10 mouse cellular contexts compared by ENCODE assay signal in the genomic region with DNA sequence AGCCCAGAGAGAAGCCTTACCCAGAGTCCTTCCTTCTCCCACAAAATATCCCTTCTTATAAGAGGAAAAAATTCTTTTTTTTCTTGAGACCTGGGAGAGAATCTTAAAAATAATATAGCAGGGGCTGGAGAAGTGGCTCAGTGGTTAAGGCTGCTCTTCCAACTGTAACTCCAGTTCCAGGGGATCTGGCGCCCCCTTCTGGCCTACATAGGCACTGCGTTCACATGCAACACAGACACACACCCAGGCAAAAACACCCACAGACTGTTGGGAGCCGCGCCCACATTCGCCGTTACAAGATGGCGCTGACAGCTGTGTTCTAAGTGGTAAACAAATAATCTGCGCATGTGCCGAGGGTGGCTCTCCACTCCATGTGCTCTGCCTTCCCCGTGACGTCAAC. TPM values are rescaled to one million over a fixed set of nuclear protein-coding genes. Genes with fewer than 3 reads are reported as not detected.
A peak's percentile ranks its signal among the peaks of the same experiment; 100 is the strongest.
DNase-seq lines count a peak whose midpoint lies in the region; ATAC-seq and TF ChIP-seq lines count a peak whose summit lies in the region.
"Not testable (repeated sequence)": the region's sequence is repeated elsewhere in the genome, so short reads cannot be mapped to it uniquely, and the experiment has no call there.
"Had no signal": no experiment of that assay in that cellular context is flagged by ENCODE, and none has a peak within 500 bp of the region (broad histone marks: within the 10 kb centered on the region; RNA-seq: fewer than 3 reads in every experiment).

No protein-coding gene starts in this region.

- not testable (repeated sequence) for H3K36me3 ChIP-seq in heart, postnatal 0 days (replicated peaks; ENCODE audit: control insufficient read depth, insufficient read depth, low read length); lung, embryonic 14.5 days (ENCODE audit: insufficient read depth); testis, adult 2 months (ENCODE audit: control insufficient read depth, insufficient read depth, low read length)

- not testable (repeated sequence) for H3K4me1 ChIP-seq in heart, postnatal 0 days (ENCODE audit: control insufficient read depth, insufficient read depth); lung, embryonic 14.5 days (ENCODE audit: insufficient read depth); olfactory bulb, adult 2 months (ENCODE audit: control insufficient read depth, insufficient read depth, low read length); testis, adult 2 months (ENCODE audit: control insufficient read depth, insufficient read depth, low read length)

- not testable (repeated sequence) for H3K4me2 ChIP-seq in heart, postnatal 0 days (ENCODE audit: low read depth, low read length); lung, embryonic 14.5 days

- WGBS in heart, postnatal 0 days: 87% methylated on average over 7 of the region's 11 CpGs
- WGBS in lung, embryonic 14.5 days: 89% methylated on average over 8 of the region's 11 CpGs
- WGBS in olfactory bulb, adult 2 months: 82% methylated on average over 9 of the region's 11 CpGs

- TF ChIP-seq POLR2A in olfactory bulb, adult 2 months (IDR thresholded peaks at IDR 0.05; ENCODE audit: insufficient read depth, low read depth, low read length); testis, adult 2 months (IDR thresholded peaks at IDR 0.05; ENCODE audit: control insufficient read depth, low read depth, low read length): not testable (repeated sequence)

- TF ChIP-seq EP300 in heart, postnatal 0 days (IDR thresholded peaks at IDR 0.05; ENCODE audit: low read depth): not testable (repeated sequence)

- not testable (repeated sequence) for ATAC-seq in heart, postnatal 0 days (ENCODE audit: insufficient read depth, low read depth); lung, embryonic 14.5 days (ENCODE audit: insufficient read depth)

- not testable (repeated sequence) for H3K4me3 ChIP-seq in heart, postnatal 0 days (ENCODE audit: low read depth, low read length); lung, embryonic 14.5 days (ENCODE audit: low read depth, low read length); olfactory bulb, adult 2 months (ENCODE audit: insufficient read depth, low read depth, low read length); testis, adult 2 months (ENCODE audit: control insufficient read depth, low read depth, low read length)

- not testable (repeated sequence) for H3K27me3 ChIP-seq in heart, postnatal 0 days (ENCODE audit: control insufficient read depth, insufficient read depth, low read length); testis, adult 2 months (ENCODE audit: control insufficient read depth, insufficient read depth, low read length)
- H3K27me3 ChIP-seq in lung, embryonic 14.5 days (ENCODE audit: insufficient read depth, low read length): peaks cover 11% of the 10 kb centered on the region

- H3K9me3 ChIP-seq in heart, postnatal 0 days (replicated peaks; ENCODE audit: control insufficient read depth, low read length); lung, embryonic 14.5 days (ENCODE audit: low read depth, low read length): not testable (repeated sequence)

- not testable (repeated sequence) for H3K27ac ChIP-seq in heart, postnatal 0 days (ENCODE audit: low read depth); lung, embryonic 14.5 days (ENCODE audit: low read depth); olfactory bulb, adult 2 months (ENCODE audit: insufficient read depth, low read depth, low read length); testis, adult 2 months (ENCODE audit: control insufficient read depth, insufficient read depth, low read depth, low read length)

- H3K9ac ChIP-seq in heart, postnatal 0 days (replicated peaks; ENCODE audit: low read depth, low read length); lung, embryonic 14.5 days: not testable (repeated sequence)

- DNase-seq in T-cell, adult 2 months (ENCODE audit: low spot score): peak; percentile 76
- peak; percentile 71 for DNase-seq in c-Kit-positive CD71-positive TER-119-positive erythroid progenitor cells, embryonic 14.5 days (ENCODE audit: low spot score)
- DNase-seq in heart, postnatal 0 days (ENCODE audit: low spot score); lung, embryonic 14.5 days: not testable (repeated sequence)
- peak; percentile 59 for DNase-seq in kidney, postnatal 14 days

- peak; percentile 28 for TF ChIP-seq CTCF in heart, postnatal 0 days (IDR thresholded peaks at IDR 0.05; ENCODE audit: low read depth)
- peak; percentile 47 for TF ChIP-seq CTCF in lung, embryonic 14.5 days (IDR thresholded peaks at IDR 0.05; ENCODE audit: low read depth)
- TF ChIP-seq CTCF in olfactory bulb, adult 2 months (IDR thresholded peaks at IDR 0.05; ENCODE audit: insufficient read depth, low read depth, low read length): 0 out of 2 replicates have a peak, but pooled peaks have one; percentile 21
- TF ChIP-seq CTCF in testis, adult 2 months (IDR thresholded peaks at IDR 0.05; ENCODE audit: control insufficient read depth, insufficient read depth, insufficient replicate concordance, low read depth, low read length): peak; percentile 79; the same call in 1 of the 2 replicates

RNA-seq across cellular contexts. Expression of a gene that starts 15.8 kb away (rescaled TPM):
- total RNA-seq in heart, postnatal 0 days (2014; rRNA removed; ENCODE audit: low replicate concordance): 3.3 and 14.5 TPM in 2 replicates
- polyA plus RNA-seq in heart, postnatal 0 days (2015; fragmentation: Nextera tagmentation; extraction: Ambion mirVana): 7.0 and 7.5 TPM in 2 replicates
- polyA plus RNA-seq in lung, embryonic 14.5 days (2014; fragmentation: Nextera tagmentation; extraction: Ambion mirVana): 3.0 and 3.7 TPM in 2 replicates
- 159 TPM in 1 of 2 replicates, not detected in the other for polyA plus RNA-seq in olfactory bulb, adult 2 months (2012; ENCODE audit: insufficient read depth, insufficient read length, low replicate concordance, missing spikeins)
- 1.3 and 2.0 TPM in 2 replicates for polyA plus RNA-seq in testis, adult 2 months (2012; rRNA removed)

RNA-seq across cellular contexts. Expression of a gene that starts 19.6 kb away (rescaled TPM):
- total RNA-seq in heart, postnatal 0 days (2014; rRNA removed; ENCODE audit: low replicate concordance): not detected in 2 replicates
- polyA plus RNA-seq in heart, postnatal 0 days (2015; fragmentation: Nextera tagmentation; extraction: Ambion mirVana): 0.08 and 0.14 TPM in 2 replicates
- not detected in 2 replicates for polyA plus RNA-seq in lung, embryonic 14.5 days (2014; fragmentation: Nextera tagmentation; extraction: Ambion mirVana)
- not detected in 2 replicates for polyA plus RNA-seq in olfactory bulb, adult 2 months (2012; ENCODE audit: insufficient read depth, insufficient read length, low replicate concordance, missing spikeins)
- polyA plus RNA-seq in testis, adult 2 months (2012; rRNA removed): 0.06 and 0.16 TPM in 2 replicates
- polyA plus RNA-seq: heart, embryonic 11.5 days; liver, embryonic 11.5 days; midbrain, embryonic 13.5 days had no signal

RNA-seq across cellular contexts. Expression of a gene that starts 21.6 kb away (rescaled TPM):
- total RNA-seq in heart, postnatal 0 days (2014; rRNA removed; ENCODE audit: low replicate concordance): 9.7 and 11.0 TPM in 2 replicates
- polyA plus RNA-seq in heart, postnatal 0 days (2015; fragmentation: Nextera tagmentation; extraction: Ambion mirVana): 9.4 and 9.9 TPM in 2 replicates
- 7.9 and 8.9 TPM in 2 replicates for polyA plus RNA-seq in lung, embryonic 14.5 days (2014; fragmentation: Nextera tagmentation; extraction: Ambion mirVana)
- not detected in 2 replicates for polyA plus RNA-seq in olfactory bulb, adult 2 months (2012; ENCODE audit: insufficient read depth, insufficient read length, low replicate concordance, missing spikeins)
- polyA plus RNA-seq in testis, adult 2 months (2012; rRNA removed): 2.0 and 2.3 TPM in 2 replicates

RNA-seq across cellular contexts. Expression of a gene that starts 31.5 kb away (rescaled TPM):
- 2.9 and 6.3 TPM in 2 replicates for total RNA-seq in heart, postnatal 0 days (2014; rRNA removed; ENCODE audit: low replicate concordance)
- 2.5 and 3.6 TPM in 2 replicates for polyA plus RNA-seq in heart, postnatal 0 days (2015; fragmentation: Nextera tagmentation; extraction: Ambion mirVana)
- polyA plus RNA-seq in lung, embryonic 14.5 days (2014; fragmentation: Nextera tagmentation; extraction: Ambion mirVana): 3.4 and 4.5 TPM in 2 replicates
- 272 TPM in 1 of 2 replicates, not detected in the other for polyA plus RNA-seq in olfactory bulb, adult 2 months (2012; ENCODE audit: insufficient read depth, insufficient read length, low replicate concordance, missing spikeins)
- polyA plus RNA-seq in testis, adult 2 months (2012; rRNA removed): 1.7 TPM in 2 replicates

RNA-seq across cellular contexts. Expression of a gene that starts 31.7 kb away (rescaled TPM):
- total RNA-seq in heart, postnatal 0 days (2014; rRNA removed; ENCODE audit: low replicate concordance): 8.8 and 10.7 TPM in 2 replicates
- polyA plus RNA-seq in heart, postnatal 0 days (2015; fragmentation: Nextera tagmentation; extraction: Ambion mirVana): 2.7 and 3.7 TPM in 2 replicates
- 3.5 and 4.0 TPM in 2 replicates for polyA plus RNA-seq in lung, embryonic 14.5 days (2014; fragmentation: Nextera tagmentation; extraction: Ambion mirVana)
- polyA plus RNA-seq in olfactory bulb, adult 2 months (2012; ENCODE audit: insufficient read depth, insufficient read length, low replicate concordance, missing spikeins): not detected in 2 replicates
- polyA plus RNA-seq in testis, adult 2 months (2012; rRNA removed): 1.5 TPM in 2 replicates

Comparison
In these comparisons a context has a peak if more than half of its experiments do, and no peak if none do; other contexts are left out.
1. CTCF ChIP-seq: peak in every context shown above with its lines; median percentile 79 in testis, adult 2 months; 47 in lung, embryonic 14.5 days; 28 in heart, postnatal 0 days; 21 in olfactory bulb, adult 2 months.